Mouse (Mus musculus) midbrain, postnatal 0 days (tissue): ENCODE measurements around the gene Ppa1. TPM values are rescaled to one million over a fixed set of nuclear protein-coding genes. Genes with fewer than 3 reads are reported as not detected.

Source experiments
- ATAC-seq: fragments of 200-750 bp; cut with Nextera tagmentation; 2 replicates; pipeline ENCODE4 v1.8.0; 2017; ENCODE audit warnings: moderate number of reproducible peaks, mild to moderate bottlenecking, moderate TSS enrichment, moderate library complexity; ENCODE audit not compliant: low FRiP score
- DNase-seq: peaks from one replicate; pipeline ENCODE4 v3.0.0-alpha.2; 2015; ENCODE audit warnings: low spot score
- H3K27ac ChIP-seq: fragments of 300-500 bp; sonication (generic); 2 replicates; pipeline ENCODE4 v1.5.1; 2014; ENCODE audit warnings: low read depth, mild to moderate bottlenecking, low read length, mixed read lengths
- H3K27me3 ChIP-seq: fragments of 300-500 bp; sonication (generic); 2 replicates; pipeline ENCODE4 v1.6.1; 2014; ENCODE audit warnings: low read length, control low read depth, mixed read lengths; ENCODE audit not compliant: insufficient read depth
- H3K36me3 ChIP-seq: fragments of 300-500 bp; sonication (generic); 2 replicates; pipeline ENCODE4 v1.6.1; 2014; ENCODE audit warnings: low read length, control low read depth, mixed read lengths; ENCODE audit not compliant: insufficient read depth
- H3K4me1 ChIP-seq: fragments of 300-500 bp; sonication (generic); 2 replicates; pipeline ENCODE4 v1.6.1; 2014; ENCODE audit warnings: mild to moderate bottlenecking, control low read depth, antibody characterized with exemption, low read length, mixed read lengths; ENCODE audit not compliant: insufficient read depth
- H3K4me2 ChIP-seq: fragments of 300-500 bp; sonication (generic); 2 replicates; pipeline ENCODE4 v1.6.1; 2014; ENCODE audit warnings: low read depth, mild to moderate bottlenecking, low read length, mixed read lengths; ENCODE audit not compliant: poor library complexity, severe bottlenecking
- H3K4me3 ChIP-seq: fragments of 300-500 bp; sonication (generic); 2 replicates; pipeline ENCODE4 v1.5.1; 2014; ENCODE audit warnings: low read depth, mild to moderate bottlenecking, low read length, moderate library complexity
- H3K9ac ChIP-seq: fragments of 300-500 bp; sonication (generic); replicated peaks from 2 replicates; pipeline ENCODE4 v1.6.1; 2014; ENCODE audit warnings: mild to moderate bottlenecking, low read length, moderate library complexity, mixed read lengths; ENCODE audit not compliant: poor library complexity, severe bottlenecking
- H3K9me3 ChIP-seq: fragments of 300-500 bp; sonication (generic); 2 replicates; pipeline ENCODE4 v1.6.1; 2016; ENCODE audit warnings: low read length, control low read depth
- CTCF ChIP-seq: IDR thresholded peaks from 2 replicates; pipeline ENCODE4 v1.5.1; 2016; ENCODE audit warnings: antibody characterized with exemption, mild to moderate bottlenecking
- WGBS: fragments of 180-500 bp; shearing (Covaris S2); extraction: QIAGEN DNeasy Blood & Tissue Kit; methylation state at CpG from one replicate; pipeline ENCODE4 v1.1.7; 2014; 5-methylcytosine and 5-hydroxymethylcytosine counted together
- polyA plus RNA-seq: library from polyadenylated mRNA; unstranded; fragments of >200 nt; fragmentation: Nextera tagmentation; extraction: Ambion mirVana; gene quantifications from 2 replicates; pipeline ENCODE4 v1.2.1, GENCODE M21; 2015
- total RNA-seq: library from RNA; depleted of rRNA; stranded (reverse); fragments of >200 nt; gene quantifications from 2 replicates; pipeline ENCODE4 v1.2.3, GENCODE M21; 2014

Gene Ppa1
- total and polyA plus RNA-seq, 2 experiments from 2014 or later: 111 to 172 TPM

GRCm38 (mm10) chr10:61627938-61628250 is 20.5 kb upstream of the Ppa1 start:
- Histone ChIP-seq H3K27ac (no peak overlapping the region), H3K4me2 (no peak overlapping the region), H3K27me3 (peaks cover 6% of the 10 kb centered on the region; the same call in 1 of the 2 replicates), H3K9me3 (no peaks in the 10 kb centered on the region), H3K4me1 (no peaks in the 10 kb centered on the region; the same call in 1 of the 2 replicates), H3K36me3 (no peaks in the 10 kb centered on the region), H3K9ac (no peak overlapping the region), H3K4me3 (no peak overlapping the region)
- ATAC-seq: no peak
- no peak for DNase-seq
- 82% methylated on average over 4 of the region's 4 CpGs for WGBS
- TF ChIP-seq CTCF: no peak

GRCm38 (mm10) chr10:61632445-61632844 is 15.9 kb upstream of the Ppa1 start:
- ATAC-seq: no peak
- H3K27ac ChIP-seq: no peak overlapping the region
- no peak overlapping the region for H3K4me2 ChIP-seq
- H3K4me1 ChIP-seq: no peaks in the 10 kb centered on the region
- no peaks in the 10 kb centered on the region for H3K27me3 ChIP-seq
- TF ChIP-seq CTCF: no peak
- H3K4me3 ChIP-seq: no peak overlapping the region
- no peaks in the 10 kb centered on the region for H3K9me3 ChIP-seq
- H3K9ac ChIP-seq: no peak overlapping the region
- DNase-seq: no peak
- 82% methylated on average over 10 of the region's 10 CpGs for whole genome bisulfite sequencing
- no peaks in the 10 kb centered on the region for H3K36me3 ChIP-seq

GRCm38 (mm10) chr10:61637055-61637454 is 11.3 kb upstream of the Ppa1 start:
- Histone ChIP-seq H3K9me3 (no peaks in the 10 kb centered on the region), H3K4me3 (no peak overlapping the region), H3K27me3 (no peaks in the 10 kb centered on the region), H3K4me1 (no peaks in the 10 kb centered on the region), H3K36me3 (no peaks in the 10 kb centered on the region), H3K27ac (no peak overlapping the region), H3K9ac (no peak overlapping the region), H3K4me2 (no peak overlapping the region)
- 78% methylated on average over 7 of the region's 7 CpGs for WGBS
- DNase-seq (no peak), ATAC-seq (no peak)
- TF ChIP-seq CTCF: no peak

- DNase-seq: no peak
- 73% methylated on average over 4 of the region's 4 CpGs for WGBS
- Histone ChIP-seq H3K9ac (no peak overlapping the region), H3K4me1 (no peaks in the 10 kb centered on the region), H3K36me3 (no peaks in the 10 kb centered on the region), H3K4me2 (no peak overlapping the region), H3K4me3 (no peak overlapping the region), H3K9me3 (no peaks in the 10 kb centered on the region), H3K27me3 (no peaks in the 10 kb centered on the region), H3K27ac (no peak overlapping the region)
- ATAC-seq: no peak
- no peak for TF ChIP-seq CTCF
Measured at GRCm38 (mm10) chr10:61640363-61640762, 8.0 kb upstream of the Ppa1 start.

- Histone ChIP-seq H3K27me3 (no peaks in the 10 kb centered on the region), H3K36me3 (no peaks in the 10 kb centered on the region), H3K9me3 (no peaks in the 10 kb centered on the region), H3K9ac (no peak overlapping the region), H3K4me1 (peaks cover 6% of the 10 kb centered on the region; the same call in 1 of the 2 replicates), H3K4me3 (no peak overlapping the region), H3K27ac (no peak overlapping the region), H3K4me2 (no peak overlapping the region)
- 80% methylated on average over 7 of the region's 7 CpGs for WGBS
- DNase-seq (no peak), ATAC-seq (no peak)
- no peak for TF ChIP-seq CTCF
Measured at GRCm38 (mm10) chr10:61646557-61646956, 1.8 kb upstream of the Ppa1 start.

- Histone ChIP-seq H3K27ac (peak overlapping the region; percentile 74), H3K27me3 (no peaks in the 10 kb centered on the region), H3K4me2 (peak overlapping the region; percentile 53), H3K4me3 (peak overlapping the region; percentile 77), H3K36me3 (0 out of 2 replicates have a peak, but pooled peaks cover 4% of the 10 kb centered on the region), H3K9me3 (no peaks in the 10 kb centered on the region), H3K4me1 (peaks cover 6% of the 10 kb centered on the region; the same call in 1 of the 2 replicates), H3K9ac (peak overlapping the region; percentile 74)
- DNase-seq: peak; percentile 12
- WGBS: 2% methylated on average over 44 of the region's 49 CpGs
- no peak; the same call in 1 of the 2 replicates for TF ChIP-seq CTCF
- peak; percentile 1; the same call in 1 of the 2 replicates for ATAC-seq
Measured at GRCm38 (mm10) chr10:61648737-61649645, 639 bp downstream of the Ppa1 start.
